Mouse (Mus musculus): Measurements from ENCODE around the gene Pla2g6. TPM values are rescaled to one million over a fixed set of nuclear protein-coding genes. Genes with fewer than 3 reads are reported as not detected.

Gene Pla2g6
- polyA plus RNA-seq, 1 experiment from 2014 or later = 6.8 TPM

DNA sequence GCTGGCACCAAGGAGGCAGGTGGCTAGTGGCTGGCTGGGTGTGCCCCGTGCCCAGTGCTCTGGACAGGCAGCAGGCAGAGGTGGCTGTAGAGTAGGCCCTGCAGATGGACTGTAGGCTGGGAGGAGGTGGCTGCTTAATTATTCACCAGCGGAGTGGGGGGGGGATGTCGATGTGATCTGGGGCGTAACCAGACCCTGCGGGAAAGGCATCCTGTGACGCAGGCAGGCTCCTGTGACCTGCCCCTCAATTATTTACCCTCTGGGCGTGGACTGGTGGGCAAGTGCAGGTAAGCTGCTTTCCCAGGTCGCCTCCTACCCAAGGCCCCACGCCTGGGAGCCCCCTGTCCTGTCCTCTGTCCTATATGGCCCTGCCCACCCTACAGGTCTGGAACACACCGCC lies 42.8 kb downstream of the Pla2g6 start, which contains the start of gene Baiap2l2:
TSS of gene Baiap2l2 (minus strand) at position 139 of the 400 bp plus-strand sequence.
- no peaks in the 10 kb centered on the region for H3K36me3 ChIP-seq (ENCODE audit: inconsistent target)
- no peaks in the 10 kb centered on the region for H3K79me2 ChIP-seq (ENCODE audit: inconsistent target)
- 90% methylated on average over 10 of the region's 10 CpGs for WGBS (ENCODE audit: missing documents)
- H3K4me3 ChIP-seq (ENCODE audit: inconsistent target) = no peak within 1 kb of the TSS
- H3K27ac ChIP-seq = no peak within 1 kb of the TSS

DNA sequence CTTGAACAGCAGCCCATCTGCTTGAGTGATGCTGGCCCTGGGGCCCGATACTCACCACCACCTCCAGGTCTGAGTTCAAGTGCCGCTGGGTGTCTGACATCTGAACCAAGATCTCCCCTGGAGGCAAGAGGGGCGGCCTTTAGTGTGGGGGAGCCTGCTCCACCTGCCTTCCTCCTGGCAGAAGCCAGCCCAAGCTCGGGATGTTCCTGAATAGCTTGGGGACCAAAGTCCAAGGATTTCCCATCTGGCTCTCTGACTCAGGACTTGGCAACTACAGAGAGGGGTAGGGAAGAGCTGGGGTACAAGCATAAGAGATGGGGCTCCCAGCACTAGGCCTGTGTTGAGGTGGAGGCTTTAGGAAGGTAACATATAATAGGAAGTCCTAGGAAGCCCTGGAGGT lies 44.8 kb downstream of the Pla2g6 start:
- WGBS (ENCODE audit: missing documents) = 94% methylated on average over 4 of the region's 4 CpGs
- no peaks in the 10 kb centered on the region for H3K79me2 ChIP-seq (ENCODE audit: inconsistent target)
- no peak overlapping the region for H3K27ac ChIP-seq
- no peaks in the 10 kb centered on the region for H3K36me3 ChIP-seq (ENCODE audit: inconsistent target)
- H3K4me3 ChIP-seq (ENCODE audit: inconsistent target) = no peak overlapping the region

DNA sequence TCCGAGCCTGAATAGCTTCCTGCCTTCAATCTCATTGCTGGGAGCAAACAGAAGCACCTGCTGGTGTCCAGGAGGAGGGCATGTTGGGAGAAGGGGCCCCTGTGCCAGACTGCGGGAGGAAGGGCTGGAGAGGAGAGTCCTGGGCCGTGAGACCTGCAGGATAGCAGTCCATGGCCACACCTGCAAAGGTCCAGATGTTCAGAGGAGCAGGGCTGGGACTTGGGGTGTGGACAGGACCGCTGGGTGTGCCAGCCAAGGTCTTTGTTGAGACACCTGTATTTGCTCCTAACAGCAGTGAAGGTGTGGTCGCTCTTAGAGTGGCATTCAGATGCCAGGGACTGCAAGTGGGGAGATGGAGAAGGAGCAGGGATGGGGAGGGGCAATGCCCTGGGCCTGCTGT lies 45.8 kb downstream of the Pla2g6 start:
- Histone ChIP-seq H3K27ac (no peak overlapping the region), H3K79me2 (ENCODE audit: inconsistent target) (no peaks in the 10 kb centered on the region), H3K36me3 (ENCODE audit: inconsistent target) (no peaks in the 10 kb centered on the region), H3K4me3 (ENCODE audit: inconsistent target) (no peak overlapping the region)
- 91% methylated on average over 5 of the region's 5 CpGs for WGBS (ENCODE audit: missing documents)

DNA sequence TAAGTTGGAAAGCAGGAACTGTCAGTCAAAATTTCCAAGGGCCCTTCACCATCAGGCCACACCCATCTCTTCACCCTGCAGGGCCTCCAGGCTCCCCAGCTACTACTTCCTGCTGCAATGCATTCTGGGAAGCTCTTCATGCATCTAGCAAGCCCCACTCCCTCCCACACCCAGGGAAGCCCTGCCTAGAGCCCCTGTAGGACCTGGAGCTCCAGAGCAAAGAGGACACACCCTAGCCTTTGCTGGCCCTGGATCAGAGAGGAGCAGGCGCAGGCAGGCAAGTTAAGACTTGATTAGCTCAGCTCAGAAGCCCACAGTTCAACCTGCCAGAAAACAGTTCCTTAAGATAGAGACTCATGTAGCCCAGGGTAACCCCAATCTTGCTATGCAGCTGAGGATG lies 46.8 kb downstream of the Pla2g6 start:
- WGBS (ENCODE audit: missing documents) = 100% methylated on average over 1 of the region's 1 CpGs
- no peak overlapping the region for H3K4me3 ChIP-seq (ENCODE audit: inconsistent target)
- H3K79me2 ChIP-seq (ENCODE audit: inconsistent target) = no peaks in the 10 kb centered on the region
- no peak overlapping the region for H3K27ac ChIP-seq
- no peaks in the 10 kb centered on the region for H3K36me3 ChIP-seq (ENCODE audit: inconsistent target)

DNA sequence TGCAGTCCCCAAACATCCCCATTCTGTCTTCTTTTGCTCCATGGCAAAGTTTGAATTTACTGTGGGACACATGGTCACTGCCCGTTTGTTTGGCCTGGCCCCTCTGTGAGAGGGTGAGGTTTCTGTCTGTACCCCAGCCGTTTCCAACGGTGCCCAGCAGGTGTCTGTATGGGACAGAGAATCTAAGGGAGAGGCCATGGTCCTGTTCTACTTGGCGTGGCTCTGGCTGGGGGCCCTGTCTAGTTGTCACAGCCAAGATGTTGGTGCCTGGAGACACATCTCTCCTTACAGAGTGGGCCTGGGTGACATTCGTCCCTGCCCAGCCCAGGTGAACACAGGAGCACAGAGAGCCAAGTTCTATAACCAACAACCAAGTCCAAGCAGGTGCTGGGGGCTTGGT lies 47.3 kb downstream of the Pla2g6 start:
- H3K4me3 ChIP-seq (ENCODE audit: inconsistent target) = no peak overlapping the region
- WGBS (ENCODE audit: missing documents) = 58% methylated on average over 5 of the region's 5 CpGs

DNA sequence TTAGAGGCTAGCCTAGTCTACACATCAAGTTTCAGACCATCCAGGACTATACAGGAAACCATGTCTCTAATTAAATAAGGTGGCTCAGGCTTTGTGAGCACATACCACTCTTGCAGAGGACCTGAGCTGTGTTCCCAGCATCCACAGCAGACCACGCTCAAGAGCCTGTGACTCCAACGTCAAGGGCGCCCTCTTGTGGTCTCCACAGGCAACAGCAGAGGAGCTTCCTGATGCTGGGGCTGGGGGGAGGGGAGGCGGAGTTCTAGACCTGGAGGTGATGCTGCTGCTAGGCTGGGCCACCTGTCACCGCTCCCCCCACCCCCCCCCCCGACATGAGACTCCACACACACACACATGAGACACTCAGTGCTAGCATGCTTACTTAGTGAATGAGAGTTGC lies 48.0 kb downstream of the Pla2g6 start:
- no peak overlapping the region for H3K27ac ChIP-seq
- H3K36me3 ChIP-seq (ENCODE audit: inconsistent target) = no peaks in the 10 kb centered on the region
- H3K4me3 ChIP-seq (ENCODE audit: inconsistent target) = no peak overlapping the region
- no peaks in the 10 kb centered on the region for H3K79me2 ChIP-seq (ENCODE audit: inconsistent target)
- 56% methylated on average over 6 of the region's 6 CpGs for WGBS (ENCODE audit: missing documents)

More for the DNA sequence above, 47.3 kb downstream of the Pla2g6 start:
- Histone ChIP-seq H3K79me2 (ENCODE audit: inconsistent target) (no peaks in the 10 kb centered on the region), H3K27ac (no peak overlapping the region), H3K36me3 (ENCODE audit: inconsistent target) (no peaks in the 10 kb centered on the region)

DNA sequence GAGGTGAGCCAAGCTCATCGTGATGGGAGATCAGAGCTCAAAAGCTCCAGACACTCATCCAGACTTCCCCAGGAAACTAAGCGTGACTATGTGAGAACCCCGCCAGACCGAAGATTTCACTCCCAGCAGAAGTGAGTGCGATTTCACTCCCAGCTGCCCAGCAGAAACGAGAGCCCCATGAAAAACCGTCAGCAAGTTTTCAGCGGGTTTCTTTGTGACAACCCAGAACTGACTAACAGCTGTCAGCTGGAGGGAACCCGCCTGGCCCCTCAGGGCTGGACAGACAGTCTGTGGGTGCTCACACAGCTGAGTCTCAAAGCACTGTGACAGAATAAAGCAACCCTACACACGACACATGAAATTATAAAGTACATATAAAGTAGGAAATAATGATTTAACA lies 50.5 kb downstream of the Pla2g6 start:
- no peaks in the 10 kb centered on the region for H3K36me3 ChIP-seq (ENCODE audit: inconsistent target)
- H3K4me3 ChIP-seq (ENCODE audit: inconsistent target) = no peak overlapping the region
- no peaks in the 10 kb centered on the region for H3K79me2 ChIP-seq (ENCODE audit: inconsistent target)
- no peak overlapping the region for H3K27ac ChIP-seq
- WGBS (ENCODE audit: missing documents) = 86% methylated on average over 10 of the region's 10 CpGs

DNA sequence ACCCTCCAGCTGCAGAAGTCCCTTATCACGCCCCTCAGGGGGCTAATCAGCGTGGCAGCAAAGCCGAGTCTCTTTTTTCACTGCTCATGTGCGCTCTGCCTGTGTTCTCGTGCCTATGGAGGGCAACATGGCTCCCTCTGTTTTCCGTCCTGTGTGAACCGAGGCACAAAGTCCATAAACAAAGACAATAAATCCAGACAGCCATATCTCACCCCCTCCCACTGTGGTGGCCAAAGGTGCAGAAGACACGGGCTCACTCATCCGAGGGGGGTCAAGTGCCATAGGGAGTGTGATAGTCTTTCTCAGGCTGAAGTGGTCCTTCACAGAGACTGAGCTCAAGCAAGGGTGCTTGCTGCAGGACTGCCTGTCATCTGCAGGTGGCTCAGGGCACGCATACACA lies 55.2 kb downstream of the Pla2g6 start:
- Histone ChIP-seq H3K4me3 (ENCODE audit: inconsistent target) (no peak overlapping the region), H3K36me3 (ENCODE audit: inconsistent target) (no peaks in the 10 kb centered on the region), H3K27ac (no peak overlapping the region), H3K79me2 (ENCODE audit: inconsistent target) (no peaks in the 10 kb centered on the region)
- 90% methylated on average over 10 of the region's 10 CpGs for WGBS (ENCODE audit: missing documents)

DNA sequence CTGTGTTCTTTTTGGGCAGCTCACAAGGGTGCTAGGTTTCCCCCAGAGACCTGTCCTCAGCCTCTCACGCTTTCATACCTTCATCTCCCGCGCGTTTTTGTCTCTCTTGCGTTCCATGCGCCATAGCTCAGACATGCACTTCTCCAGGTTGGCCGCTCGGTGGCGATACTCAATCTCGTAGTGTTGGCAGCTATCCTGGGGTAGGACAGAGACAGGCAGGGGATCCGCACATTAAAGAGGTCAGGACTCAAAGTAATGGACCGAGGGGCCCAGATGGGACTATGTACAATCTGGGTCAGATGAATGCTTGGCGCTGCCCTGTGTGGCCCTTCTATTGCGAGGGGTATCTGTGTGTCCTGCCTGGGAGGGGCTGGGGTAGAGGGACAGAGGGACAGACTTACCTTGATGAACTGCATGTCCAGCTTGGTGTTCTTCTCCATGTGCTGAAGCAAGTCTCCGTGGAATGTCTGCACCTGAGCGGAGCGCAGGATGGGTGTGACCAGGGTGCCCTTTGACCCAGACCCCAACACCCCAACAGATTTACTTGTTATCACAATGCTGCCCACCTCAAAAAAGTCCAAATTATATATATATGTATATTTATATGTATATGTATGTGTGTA lies 57.0 kb downstream of the Pla2g6 start:
- 23% methylated on average over 17 of the region's 17 CpGs for WGBS (ENCODE audit: missing documents)
- H3K4me3 ChIP-seq (ENCODE audit: inconsistent target) = no peak overlapping the region

DNA sequence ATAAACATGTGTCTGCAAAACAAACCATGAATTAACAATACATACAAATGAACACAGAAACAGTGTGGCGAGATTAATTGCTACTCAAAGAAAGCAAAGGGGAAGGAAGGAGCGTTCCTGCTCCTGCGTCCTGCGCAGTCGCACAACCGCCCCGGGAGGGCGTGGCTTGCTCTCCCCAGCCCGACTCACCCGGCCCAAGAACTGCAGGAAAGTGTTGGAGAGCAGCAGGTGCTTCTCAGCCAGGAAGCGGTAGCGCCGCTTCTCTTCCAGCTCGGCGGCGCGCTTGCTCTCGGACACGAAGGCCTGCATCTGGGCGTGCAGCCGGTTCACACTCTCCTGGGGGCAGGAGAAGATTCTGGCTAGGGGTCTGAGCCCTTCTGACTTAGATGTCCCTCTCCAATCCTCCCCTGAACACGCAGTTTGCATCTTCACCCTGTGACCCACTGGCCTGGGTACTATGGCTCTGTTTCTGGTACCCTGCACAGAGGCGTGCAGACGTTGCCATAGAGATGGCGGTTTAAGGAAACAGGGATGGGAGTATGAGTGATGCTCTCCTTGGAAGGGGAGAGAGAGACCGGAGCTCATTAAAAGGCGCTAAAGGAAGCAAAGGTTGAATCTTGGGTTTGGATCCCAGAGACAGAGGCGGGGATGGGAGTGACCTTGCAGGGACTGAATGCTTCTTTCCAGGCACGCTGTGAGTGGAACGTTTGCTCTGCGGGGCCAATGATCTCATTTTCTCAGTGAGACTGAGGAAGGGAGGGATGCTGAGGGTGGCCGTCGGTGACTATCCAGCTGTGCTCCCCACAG lies 57.7 kb downstream of the Pla2g6 start:
- no peak overlapping the region for H3K27ac ChIP-seq
- H3K36me3 ChIP-seq (ENCODE audit: inconsistent target) = no peaks in the 10 kb centered on the region
- no peaks in the 10 kb centered on the region for H3K79me2 ChIP-seq (ENCODE audit: inconsistent target)
- 3% methylated on average over 33 of the region's 33 CpGs for WGBS (ENCODE audit: missing documents)
- H3K4me3 ChIP-seq (ENCODE audit: inconsistent target) = peak overlapping the region; percentile 9; the same call in 1 of the 2 replicates

More for the DNA sequence above, 57.0 kb downstream of the Pla2g6 start:
- no peaks in the 10 kb centered on the region for H3K36me3 ChIP-seq (ENCODE audit: inconsistent target)
- no peak overlapping the region for H3K27ac ChIP-seq
- H3K79me2 ChIP-seq (ENCODE audit: inconsistent target) = no peaks in the 10 kb centered on the region

DNA sequence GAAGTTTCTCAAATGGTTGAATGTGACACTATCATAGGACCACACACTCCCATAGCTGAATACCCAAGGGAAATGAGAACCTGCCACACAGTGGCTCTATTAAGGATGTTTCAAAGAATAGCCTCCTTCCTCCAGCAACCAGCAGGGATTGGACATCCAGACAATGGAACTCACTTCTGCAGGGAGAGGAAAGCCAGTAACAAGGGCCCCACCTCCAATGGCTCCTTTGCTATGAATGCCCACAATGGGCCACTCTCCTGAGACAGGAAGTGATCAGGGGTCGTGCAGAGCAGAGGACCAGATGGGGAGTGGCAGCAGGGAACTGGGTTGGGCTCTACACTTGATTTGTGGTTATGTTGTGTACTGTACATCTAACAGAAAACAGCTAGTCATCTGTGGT lies 59.7 kb downstream of the Pla2g6 start:
- H3K36me3 ChIP-seq (ENCODE audit: inconsistent target) = no peaks in the 10 kb centered on the region
- no peak overlapping the region for H3K27ac ChIP-seq
- no peaks in the 10 kb centered on the region for H3K79me2 ChIP-seq (ENCODE audit: inconsistent target)
- no peak overlapping the region for H3K4me3 ChIP-seq (ENCODE audit: inconsistent target)
- 8% methylated on average over 1 of the region's 1 CpGs for WGBS (ENCODE audit: missing documents)

DNA sequence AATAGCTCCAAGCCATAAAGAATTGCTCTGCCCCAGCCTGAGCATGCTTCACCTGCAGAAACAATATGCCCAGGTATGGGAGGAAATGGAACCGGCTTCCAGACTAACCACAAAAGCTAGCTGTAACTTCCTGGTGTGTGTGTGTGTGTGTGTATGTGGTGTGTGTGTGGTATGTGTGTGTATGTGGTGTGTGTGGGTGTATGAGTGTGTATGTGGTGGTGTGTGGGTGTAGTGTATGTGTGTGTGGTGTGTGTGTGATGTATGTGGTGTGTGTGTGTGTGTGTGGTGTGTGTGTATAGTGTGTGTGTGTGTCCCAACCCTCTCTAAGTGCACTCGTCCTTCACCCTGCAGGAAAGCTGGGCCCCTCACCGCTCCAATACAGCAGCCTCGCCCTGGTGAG lies 62.8 kb downstream of the Pla2g6 start:
- H3K36me3 ChIP-seq (ENCODE audit: inconsistent target) = no peaks in the 10 kb centered on the region
- no peak overlapping the region for H3K27ac ChIP-seq
- H3K4me3 ChIP-seq (ENCODE audit: inconsistent target) = no peak overlapping the region
- WGBS (ENCODE audit: missing documents) = 18% methylated on average over 4 of the region's 4 CpGs
- no peaks in the 10 kb centered on the region for H3K79me2 ChIP-seq (ENCODE audit: inconsistent target)

DNA sequence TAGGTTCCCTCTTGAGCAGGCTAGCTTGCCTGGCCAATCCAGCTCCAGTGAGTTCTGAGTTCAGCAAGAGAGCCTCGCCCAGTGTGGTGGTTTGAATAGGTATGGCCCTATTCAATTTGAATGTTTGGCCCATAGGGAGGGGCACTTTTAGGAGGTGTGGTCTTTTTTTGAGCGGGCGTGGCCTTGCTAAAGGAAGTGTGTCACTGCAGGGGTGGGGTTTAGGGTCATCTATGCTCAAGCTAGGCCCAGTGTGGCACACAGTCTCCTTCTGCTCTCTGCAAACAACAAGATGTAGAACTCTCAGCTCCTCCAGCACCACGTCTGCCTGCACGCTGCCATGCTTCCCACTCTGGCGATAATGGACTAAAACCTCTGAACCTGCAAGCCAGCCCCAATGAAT lies 64.5 kb downstream of the Pla2g6 start:
- no peaks in the 10 kb centered on the region for H3K79me2 ChIP-seq (ENCODE audit: inconsistent target)
- H3K4me3 ChIP-seq (ENCODE audit: inconsistent target) = no peak overlapping the region
- no peak overlapping the region for H3K27ac ChIP-seq
- WGBS (ENCODE audit: missing documents) = 95% methylated on average over 6 of the region's 6 CpGs
- H3K36me3 ChIP-seq (ENCODE audit: inconsistent target) = no peaks in the 10 kb centered on the region

DNA sequence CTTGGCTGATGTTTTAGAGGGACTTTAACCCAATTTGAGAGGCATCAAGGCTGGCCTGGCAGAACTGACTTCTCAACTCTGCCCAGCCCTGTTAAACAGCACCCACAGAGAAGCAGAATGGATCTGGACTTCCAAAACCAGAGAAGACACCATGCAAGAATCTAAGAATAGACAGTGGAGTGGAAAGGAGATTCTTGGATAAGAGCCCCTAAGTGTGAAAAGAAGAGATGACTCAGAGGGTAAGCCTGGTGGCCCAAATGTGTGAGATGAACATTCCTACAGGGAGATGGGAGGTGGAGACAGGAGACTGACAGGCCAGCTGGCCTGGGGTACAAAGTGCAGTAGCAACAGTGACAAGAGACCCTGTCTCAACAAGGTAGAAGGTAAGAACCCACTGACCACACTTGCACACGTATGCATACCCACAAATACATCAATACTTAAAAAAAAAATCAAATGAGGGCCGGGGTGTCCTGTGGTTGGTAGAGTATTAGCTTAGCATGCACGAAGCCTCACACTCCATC lies 65.3 kb downstream of the Pla2g6 start:
- H3K4me3 ChIP-seq (ENCODE audit: inconsistent target) = no peak overlapping the region
- H3K79me2 ChIP-seq (ENCODE audit: inconsistent target) = no peaks in the 10 kb centered on the region
- H3K36me3 ChIP-seq (ENCODE audit: inconsistent target) = no peaks in the 10 kb centered on the region
- 100% methylated on average over 3 of the region's 3 CpGs for WGBS (ENCODE audit: missing documents)
- H3K27ac ChIP-seq = no peak overlapping the region

DNA sequence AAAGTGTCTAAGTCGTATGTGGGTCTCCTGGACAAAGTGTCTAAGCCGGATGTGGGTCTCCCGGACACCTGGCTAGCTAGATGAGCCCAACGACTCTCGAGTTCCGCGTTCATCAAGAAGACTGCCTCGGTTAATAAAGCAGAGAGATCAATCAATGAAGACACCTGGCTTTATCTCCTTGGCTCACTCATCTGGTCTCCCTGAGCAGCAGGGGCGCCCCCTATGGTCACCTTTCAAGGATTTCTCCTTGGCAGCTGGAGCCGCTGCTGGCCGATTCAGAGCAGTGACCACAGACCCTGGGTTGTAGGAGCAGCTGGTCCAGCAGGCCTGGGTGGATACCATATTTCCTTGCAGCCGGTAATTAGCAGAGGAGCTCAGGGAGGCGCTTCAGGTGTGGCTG lies 65.8 kb downstream of the Pla2g6 start:
- WGBS (ENCODE audit: missing documents) = 37% methylated on average over 13 of the region's 13 CpGs
- Histone ChIP-seq H3K27ac (no peak overlapping the region), H3K36me3 (ENCODE audit: inconsistent target) (no peaks in the 10 kb centered on the region), H3K4me3 (ENCODE audit: inconsistent target) (no peak overlapping the region), H3K79me2 (ENCODE audit: inconsistent target) (no peaks in the 10 kb centered on the region)

Data from macrophage (primary cell).